Mouse (Mus musculus) lung, postnatal 0 days (tissue): ENCODE measurements around the gene Krt222.

Experiments
- CTCF ChIP-seq: IDR thresholded peaks from 2 replicates; pipeline ENCODE4 v1.5.1; 2016; ENCODE audit warnings: antibody characterized with exemption, mild to moderate bottlenecking
- EP300 ChIP-seq: IDR thresholded peaks from 2 replicates; pipeline ENCODE4 v1.6.1; 2016; ENCODE audit warnings: antibody characterized with exemption, mild to moderate bottlenecking, control low read depth

- TF ChIP-seq CTCF (no peak), EP300 (no peak)
Observed at GRCm38 (mm10) chr11:99223310-99223709, 20.6 kb downstream of the Krt222 start.
